Mouse (Mus musculus): Measurements from ENCODE around the gene Slc22a27. TPM values are rescaled to one million over a fixed set of nuclear protein-coding genes. Genes with fewer than 3 reads are reported as not detected.

Slc22a27 gene
- not detected for polyA plus RNA-seq (2017; shearing (Covaris generic))

GRCm38 (mm10) chr19:7965927-7966326 lies at the start of gene Slc22a27:
TSS of gene Slc22a27 (minus strand) at chr19:7966027.

Other genes starting within 250 kb of the Slc22a27 start
- not detected for gene Slc22a26, start 163.4 kb downstream of the Slc22a27 start, polyA plus RNA-seq (2017; shearing (Covaris generic))
- not detected for gene Slc22a28, start 166.0 kb upstream of the Slc22a27 start, polyA plus RNA-seq (2017; shearing (Covaris generic))